Mouse (Mus musculus) 416B (cell line): ENCODE measurements around the gene Abcb10.
A peak's percentile ranks its signal among the peaks of the same experiment; 100 is the strongest.
"Not testable (repeated sequence)": the region's sequence is repeated elsewhere in the genome, so short reads cannot be mapped to it uniquely, and the experiment has no call there.

Experiments
- DNase-seq: peaks from one replicate; pipeline ENCODE4 v3.0.0; 2011; ENCODE audit warnings: low read depth

Gene Abcb10

DNA sequence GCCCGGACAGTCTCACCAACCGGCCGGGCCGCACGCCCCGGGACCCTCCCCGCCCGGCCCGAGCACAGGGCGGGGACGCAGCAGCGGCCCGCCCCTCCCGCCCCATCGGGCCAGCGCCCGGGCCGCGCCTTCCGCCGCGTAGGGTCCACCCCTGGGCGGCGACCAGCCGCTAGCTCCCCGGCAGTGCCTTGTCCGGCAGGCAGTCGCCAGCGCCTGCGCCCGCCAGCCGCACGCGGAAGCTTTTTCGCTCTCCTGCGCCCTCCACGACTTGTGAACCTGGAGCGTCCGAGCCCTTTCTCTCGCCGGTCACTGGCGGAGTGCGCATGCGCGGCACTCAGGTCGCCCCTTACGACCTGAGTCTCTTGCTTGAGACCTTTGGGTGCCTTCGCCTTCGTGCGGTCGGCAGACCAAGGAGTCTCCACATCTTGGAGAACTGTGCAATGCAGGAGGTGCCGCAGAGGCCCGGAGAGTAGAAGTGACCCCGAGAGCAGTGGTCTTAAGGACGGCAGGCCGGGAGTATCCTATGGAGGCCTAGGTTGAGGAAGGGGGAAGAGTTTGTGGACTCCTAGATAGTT lies at the start of gene Abcb10:
TSS of gene Abcb10 (minus strand) at position 297 of the 575 bp plus-strand sequence.
- peak; percentile 94 for DNase-seq

DNA sequence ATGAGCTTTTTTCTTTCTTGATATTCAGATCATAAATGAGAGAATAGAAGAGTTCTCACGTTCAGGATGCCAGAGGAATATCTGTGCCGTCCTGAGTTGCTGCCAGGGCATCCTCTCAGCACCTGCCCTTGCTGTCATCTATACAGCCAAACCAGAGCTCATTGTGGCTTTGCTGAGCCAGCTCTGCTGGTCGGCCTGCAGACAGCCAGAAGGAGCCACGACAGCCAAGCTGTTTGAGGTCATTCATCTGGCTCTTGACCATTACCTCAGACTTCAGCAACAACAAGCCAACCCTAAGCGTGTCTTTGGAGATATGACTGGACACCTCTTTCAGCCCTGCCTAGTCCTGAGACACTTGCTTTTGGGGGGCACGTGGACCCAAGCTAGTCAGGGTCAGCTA lies 44.9 kb upstream of the Abcb10 start:
- no peak for DNase-seq

DNA sequence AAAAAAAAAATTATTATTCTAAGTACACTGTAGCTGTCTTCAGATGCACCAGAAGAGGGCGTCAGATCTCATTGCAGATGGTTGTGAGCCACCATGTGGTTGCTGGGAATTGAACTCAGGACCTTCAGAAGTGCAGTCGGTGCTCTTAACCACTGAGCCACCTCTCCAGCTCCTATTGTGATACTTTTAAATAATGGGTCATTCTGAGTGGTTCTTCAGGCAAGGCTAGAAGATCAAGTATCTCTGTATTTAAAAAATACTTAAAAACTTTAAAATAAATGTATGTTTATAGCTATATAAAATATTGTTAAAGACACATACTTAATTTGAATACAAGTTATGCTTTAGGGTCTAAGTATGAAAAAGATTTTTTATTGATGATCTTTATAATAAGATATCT lies 43.3 kb upstream of the Abcb10 start:
- not testable (repeated sequence) for DNase-seq

DNA sequence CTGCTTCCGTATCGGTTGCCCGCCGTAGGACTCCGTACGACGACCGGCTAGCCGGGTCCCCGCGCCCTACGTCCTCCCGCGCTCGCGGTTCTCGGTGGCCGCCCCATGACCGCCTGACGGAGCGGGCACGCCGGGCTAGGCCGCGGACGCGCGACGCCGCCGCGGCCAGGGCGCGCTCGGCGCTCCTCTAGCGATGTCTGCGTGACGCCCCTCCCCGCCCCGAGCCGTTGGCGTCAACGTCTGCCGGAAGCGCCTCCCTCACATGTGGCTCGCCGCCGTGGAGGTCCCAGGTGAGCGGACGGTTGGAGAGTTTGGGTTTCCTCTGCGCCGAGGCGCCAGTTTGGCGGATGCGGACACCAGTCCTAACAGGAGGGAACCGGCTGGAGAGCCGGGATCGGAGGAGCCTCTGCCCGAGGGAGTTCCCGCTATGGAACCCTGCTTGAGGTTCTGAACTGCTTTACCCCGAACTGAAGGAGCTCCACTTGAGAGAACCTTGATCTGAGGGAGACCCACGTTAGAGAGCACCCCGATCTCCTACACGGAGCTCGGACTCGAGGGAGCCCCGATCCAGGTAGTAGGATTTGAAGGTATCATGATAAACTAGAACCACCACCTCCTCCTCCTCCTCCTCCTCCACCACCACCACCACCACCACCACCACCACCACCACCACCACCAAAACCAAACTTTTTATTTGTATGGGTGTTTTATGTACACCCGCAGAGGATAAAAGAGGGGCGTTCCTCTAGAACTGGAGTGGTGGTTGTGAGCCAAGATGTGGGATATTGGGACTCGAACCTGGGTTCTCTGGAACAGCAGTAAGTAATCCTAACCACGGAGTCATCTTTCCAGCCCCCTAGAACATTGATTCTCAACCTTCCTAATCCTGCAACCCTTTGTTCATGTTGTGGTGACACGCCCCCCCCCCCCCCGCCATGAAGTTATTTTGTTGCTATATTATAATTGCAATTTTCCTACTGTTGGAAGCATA lies 38.6 kb upstream of the Abcb10 start, which contains the start of the genes Taf5l and Urb2:
TSS of gene Taf5l (minus strand) at position 161 of the 991 bp plus-strand sequence.
TSS of gene Urb2 (plus strand) at position 272 of the 991 bp plus-strand sequence.
- DNase-seq: peak; percentile 89

DNA sequence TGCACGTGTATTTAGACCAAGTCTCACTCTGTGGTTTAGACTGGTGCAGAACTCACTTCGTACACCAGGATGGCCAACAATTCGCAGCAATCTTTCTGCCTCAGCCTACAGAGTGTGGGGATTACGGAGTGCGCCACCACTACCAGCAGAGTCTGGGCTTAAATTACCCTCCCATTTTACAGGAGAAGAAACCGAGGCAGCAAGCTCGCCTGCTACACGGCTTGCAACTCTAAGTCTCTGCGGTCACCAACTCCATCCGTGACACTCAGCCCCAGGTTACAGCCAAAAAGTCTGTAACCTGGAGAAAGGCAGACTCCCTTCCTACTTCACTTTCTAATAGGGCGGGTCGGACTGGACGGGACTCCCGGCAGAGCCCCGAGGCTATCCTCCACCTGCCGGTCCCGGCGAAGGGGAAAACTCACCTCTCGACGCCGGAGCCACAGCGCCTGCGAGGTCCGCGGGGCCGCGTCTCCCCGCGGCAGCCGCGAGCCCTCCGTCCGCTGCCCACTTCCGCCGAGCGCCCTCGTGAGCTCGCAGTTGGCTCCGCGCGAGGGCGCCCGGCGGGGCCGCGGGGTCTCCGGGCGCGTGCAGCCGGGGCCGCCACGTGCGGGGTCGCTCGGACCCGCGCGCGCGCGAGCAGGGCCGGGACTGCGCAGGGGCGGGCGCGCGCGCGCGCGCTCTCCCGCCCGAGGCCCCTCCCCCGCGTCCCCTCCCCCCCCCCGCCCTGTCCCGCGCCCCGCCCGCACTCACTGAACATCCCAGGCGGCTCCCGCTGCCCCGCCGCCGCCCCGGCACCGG lies 37.7 kb upstream of the Abcb10 start:
- DNase-seq: peak; percentile 73

DNA sequence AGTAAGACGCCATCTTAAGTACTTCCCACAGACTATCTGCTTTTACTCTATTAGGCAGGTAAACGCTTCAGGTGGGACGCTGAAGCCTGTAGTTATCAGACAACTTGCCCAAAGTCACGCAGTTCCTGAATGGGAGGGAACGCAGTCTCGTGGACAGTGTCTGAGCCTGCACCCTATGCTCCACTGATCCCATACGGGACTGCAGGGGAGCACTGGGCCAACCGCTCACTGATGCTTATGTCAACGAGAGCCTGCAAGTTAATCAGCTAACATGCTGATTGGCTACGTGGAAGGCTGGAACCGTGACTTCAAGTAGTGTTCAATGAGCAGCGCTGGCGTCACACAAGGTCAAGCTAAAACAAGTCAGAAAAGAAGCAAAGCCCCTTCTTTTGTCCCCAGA lies 36.9 kb upstream of the Abcb10 start:
- peak; percentile 70 for DNase-seq

DNA sequence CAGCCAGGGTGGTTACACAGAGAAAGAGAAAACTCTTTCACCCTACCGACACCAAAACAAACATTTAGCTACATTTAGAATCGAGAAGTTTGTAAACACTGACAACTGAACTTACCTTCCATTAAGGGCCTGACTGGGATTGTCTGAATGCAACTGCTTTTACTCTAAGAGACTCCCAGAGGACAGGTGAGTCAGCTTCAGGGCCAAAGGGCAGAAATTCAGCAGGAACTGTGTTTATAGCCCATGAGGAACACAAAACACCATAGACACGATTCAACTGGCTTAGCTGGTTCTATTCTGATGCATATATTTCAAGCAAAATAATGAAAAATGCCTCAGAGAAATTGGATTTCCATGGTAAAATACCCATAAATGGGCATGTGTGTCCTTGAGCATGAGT lies 31.8 kb upstream of the Abcb10 start:
- DNase-seq: no peak

DNA sequence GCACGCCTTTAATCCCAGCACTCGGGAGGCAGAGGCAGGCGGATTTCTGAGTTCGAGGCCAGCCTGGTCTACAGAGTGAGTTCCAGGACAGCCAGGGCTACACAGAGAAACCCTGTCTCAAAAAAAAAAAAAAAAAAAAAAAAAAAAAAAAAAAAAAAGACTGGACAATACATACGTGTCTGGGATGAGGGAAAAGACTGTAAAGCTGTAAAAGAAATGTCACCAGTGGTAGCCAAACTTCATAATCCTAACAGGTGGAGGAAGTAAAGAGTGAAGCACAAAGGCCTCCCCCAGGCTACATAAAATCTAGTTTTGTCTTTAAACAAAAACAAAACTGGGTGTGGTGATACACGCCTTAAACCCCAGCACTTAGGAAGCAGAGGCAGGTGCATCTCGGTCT lies 31.4 kb upstream of the Abcb10 start:
- DNase-seq: not testable (repeated sequence)

DNA sequence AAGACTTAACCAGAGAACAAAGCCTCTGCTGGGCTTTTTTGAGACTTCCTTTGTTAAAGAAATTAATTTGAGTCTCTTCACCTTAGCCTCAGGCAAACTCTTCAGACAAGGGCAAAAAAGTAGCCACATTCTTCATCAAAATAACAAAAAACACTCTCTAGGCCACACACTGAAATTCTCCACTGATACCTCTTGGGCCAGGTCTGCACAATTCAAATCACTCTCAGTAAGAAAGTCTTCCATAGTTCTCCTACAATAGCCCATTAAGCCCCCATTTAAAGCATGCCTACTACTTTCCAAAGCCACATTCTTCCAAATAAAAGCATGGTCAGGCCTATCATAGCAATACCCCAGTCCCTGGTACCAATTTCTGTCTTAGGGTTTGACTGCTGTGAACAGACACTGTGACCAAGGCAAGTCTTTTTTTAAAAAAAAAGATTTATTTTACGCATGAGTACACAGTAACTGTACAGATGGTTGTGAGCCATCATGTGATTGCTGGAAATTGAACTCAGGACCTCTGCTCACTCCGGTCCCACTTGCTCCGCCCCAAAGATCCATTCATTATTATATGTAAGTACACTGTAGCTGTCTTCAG lies 29.2 kb upstream of the Abcb10 start:
- no peak for DNase-seq

DNA sequence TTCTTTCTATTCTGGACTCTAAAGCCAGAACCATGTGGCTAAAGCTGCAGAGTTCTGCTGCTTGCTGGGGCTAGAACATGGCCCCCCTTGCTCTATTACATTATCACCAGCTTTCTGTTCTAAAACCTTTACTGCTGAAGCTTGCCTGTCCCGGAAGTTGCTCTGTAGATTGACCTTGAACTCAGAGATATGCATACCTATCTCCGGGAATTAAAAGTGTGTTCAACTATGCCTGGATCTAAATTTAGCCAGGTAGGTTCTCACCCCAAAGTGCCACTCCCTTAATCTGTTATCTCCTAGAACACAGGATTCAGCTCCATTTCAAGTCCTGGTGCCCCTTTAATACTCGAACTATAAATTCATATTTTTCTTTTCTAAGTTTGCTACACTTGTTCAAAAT lies 28.7 kb upstream of the Abcb10 start:
- no peak for DNase-seq

DNA sequence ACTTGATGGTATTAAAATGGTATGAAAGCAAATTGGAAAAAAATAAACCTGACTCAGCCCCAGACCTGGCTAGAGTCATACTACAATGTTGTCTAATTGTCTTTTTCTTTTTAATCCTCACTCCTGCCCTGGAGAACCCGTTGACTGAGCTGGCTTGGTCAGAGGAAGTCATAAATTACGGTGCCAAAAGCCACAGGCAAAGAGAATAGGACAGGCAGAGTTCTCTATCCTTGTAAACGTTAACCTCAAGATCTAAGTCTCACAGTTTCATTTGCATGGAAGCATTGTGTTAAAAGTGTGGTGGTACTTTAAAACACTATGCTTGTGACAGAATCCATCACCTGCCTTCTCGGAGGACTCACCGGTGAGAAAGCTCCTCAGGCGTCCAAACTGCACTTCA lies 24.9 kb upstream of the Abcb10 start:
- DNase-seq: no peak

DNA sequence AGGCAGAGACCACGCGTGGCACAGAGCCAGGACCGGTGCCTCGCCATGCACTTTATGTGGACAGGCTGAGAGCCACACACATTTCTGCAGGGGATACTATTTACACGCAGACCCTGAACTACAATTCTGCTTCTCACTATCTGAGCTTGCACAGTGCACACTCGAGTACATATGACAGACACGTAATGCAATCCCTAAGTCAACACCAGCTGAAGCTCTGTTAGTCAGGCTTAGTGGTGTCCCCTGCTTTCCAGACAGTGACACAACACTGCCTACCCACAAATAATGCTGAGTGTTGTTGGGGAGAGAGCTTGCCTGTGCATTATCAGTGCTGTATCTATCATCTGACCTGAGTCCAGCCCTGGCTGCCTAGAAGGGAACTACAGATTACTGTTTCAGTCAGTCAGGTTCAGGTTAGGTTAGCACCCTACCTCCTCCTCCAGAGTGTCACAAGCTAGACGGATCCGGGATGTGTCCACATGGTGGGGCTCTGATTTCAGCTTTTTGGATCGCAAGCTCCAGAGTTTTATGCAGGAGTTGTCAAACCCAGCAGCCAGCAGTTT lies 19.7 kb upstream of the Abcb10 start:
- peak; percentile 24 for DNase-seq

DNA sequence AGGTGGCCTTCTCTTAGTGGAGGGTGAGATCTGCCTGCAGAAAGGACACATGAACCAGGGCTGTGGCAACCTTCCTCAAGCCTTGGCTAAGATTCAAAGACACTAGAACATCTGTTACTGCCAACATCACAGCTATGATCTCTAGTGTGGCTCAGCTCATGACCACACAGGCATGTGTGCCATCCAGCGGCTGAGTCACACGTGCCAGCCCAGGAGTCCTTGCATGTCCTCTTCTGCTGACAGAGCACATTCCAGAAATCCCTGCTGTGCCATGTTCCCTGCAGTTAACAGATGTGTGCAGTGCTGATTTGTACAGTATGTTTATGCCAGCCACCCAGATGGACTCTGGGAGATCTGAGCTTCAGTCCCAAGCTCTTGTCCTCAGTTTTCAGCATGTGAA lies 16.6 kb upstream of the Abcb10 start:
- DNase-seq: peak; percentile 63

DNA sequence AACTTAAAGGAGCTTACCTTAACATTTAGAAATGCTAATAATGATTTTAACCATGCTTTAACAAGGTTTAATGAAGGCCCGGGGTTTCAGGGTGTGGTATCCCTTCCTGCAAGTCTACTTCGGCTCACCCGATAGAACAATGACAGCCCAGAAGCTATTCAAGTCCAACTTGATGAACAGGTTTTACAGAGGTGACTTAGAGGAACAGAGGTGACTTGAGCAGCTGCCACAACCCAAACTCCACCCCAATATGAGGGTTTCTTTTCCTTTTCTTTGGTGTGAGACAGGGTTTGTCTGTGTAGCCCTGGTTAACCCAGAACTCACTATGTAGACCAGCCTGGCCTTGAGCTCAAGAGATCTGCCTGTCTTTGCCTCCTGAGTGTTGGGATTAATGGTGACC lies 11.1 kb upstream of the Abcb10 start:
- DNase-seq: no peak

DNA sequence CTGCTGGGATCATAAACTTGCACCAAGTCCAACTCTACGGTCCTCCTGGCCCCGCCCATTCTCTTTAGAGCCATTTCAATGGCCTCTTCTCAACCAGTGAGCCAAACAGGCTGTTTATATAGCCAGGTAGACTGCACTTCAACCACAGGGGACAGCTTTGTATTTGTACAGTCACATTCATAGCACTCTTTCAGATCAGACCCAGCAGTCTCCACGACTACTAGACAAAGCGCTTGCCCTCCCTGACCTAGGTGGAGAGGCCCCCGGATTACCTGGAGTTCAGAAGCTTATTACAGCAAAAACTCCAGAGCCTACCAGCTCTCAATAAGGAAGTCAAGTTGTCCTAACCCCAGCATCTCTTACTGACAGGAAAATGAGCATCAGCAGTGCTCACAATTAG lies 10.7 kb upstream of the Abcb10 start:
- no peak for DNase-seq

DNA sequence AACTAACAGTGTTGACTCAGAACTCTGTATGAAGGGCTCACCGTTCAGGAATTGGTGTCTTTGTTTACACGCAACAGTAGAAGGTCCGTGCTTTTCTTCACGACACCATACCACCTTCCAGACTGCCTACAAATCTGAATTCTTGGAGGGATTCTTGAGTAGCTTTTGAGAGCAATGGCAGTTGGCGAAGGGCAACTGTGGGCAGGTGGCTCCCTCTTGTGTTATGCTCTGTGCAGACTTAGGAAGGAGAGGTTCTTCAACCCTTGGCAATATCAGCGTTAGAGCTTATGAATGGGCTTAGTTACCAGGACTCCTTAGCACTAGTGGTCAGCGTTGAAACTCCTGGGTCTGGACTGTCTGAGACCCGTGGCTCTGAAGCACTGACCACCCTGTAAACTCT lies 9.7 kb upstream of the Abcb10 start:
- DNase-seq: peak; percentile 56

DNA sequence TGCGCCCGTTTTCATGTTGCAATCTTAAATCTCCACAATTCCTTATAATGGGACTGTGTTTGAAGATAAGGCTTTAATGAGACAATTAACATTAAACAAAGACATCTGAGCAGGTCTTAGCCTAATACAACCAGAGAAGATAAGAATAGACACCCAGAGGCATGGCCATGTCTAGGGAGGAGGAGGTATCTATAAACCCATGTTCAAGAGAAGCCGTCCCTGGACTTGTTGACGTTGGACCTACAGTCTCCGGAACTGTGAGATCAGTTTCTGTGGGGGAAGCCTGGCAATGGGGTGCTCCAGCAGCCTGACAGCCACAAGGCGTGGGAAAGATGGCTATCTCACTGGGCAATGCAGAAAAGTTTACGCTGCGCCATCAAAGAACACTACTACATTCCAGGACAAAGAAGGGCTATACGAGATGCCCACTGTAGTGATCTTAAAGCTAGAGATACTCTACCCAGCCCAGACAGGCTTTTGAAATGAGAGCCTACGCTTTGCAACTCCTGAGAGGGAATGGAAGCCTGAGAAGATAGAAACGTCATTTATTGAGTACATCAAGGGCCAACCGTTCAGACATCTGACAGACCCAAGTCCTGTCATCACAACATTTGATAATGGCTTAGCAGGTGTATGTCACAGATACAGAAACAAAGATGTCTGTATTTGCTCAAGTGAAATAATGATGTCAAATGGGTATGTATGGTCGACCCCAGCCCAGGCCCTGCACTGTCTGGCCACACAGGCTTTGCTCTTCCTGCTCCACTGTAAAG lies 7.5 kb upstream of the Abcb10 start:
- no peak for DNase-seq

DNA sequence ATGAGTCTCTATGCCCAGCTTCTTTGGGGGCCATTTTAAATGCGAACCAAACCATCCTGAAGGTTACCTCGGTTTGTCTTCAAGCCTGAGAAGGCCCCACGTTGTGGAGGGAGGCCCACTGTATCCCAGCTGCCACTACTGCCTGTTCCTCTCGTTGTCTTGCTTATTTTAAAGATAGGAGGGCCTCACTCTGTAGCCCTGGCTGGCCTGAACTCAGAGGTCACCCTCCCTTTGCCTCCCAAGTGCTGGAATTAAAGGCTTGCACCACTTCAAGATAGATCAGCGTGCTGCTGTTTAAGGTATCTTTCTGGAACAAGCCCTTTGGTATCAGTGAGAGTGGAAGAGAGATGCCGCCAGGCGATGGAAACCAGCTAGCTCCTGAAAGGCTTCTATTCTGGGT lies 6.2 kb upstream of the Abcb10 start:
- no peak for DNase-seq

DNA sequence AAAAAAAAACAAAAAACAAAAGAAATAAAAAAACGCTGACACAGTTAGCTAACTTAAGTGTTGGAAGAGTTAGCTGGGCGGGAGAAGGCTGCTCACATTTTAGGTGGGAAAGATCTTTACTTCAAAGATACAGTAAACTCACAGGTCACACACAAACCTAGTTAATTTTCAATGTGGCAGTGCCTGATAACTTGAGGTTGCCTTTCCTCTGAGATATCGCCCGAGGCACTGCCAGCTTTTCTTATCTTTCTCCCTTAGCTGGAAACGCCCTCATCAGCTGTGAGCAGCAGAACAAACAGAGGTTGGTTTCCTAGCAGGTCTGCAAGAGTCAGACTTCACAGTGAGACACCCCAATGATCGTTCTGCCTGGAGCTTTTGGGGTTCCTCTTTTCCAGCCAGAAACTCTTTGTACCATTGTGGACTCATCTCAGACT lies 5.7 kb upstream of the Abcb10 start:
- peak; percentile 94 for DNase-seq

DNA sequence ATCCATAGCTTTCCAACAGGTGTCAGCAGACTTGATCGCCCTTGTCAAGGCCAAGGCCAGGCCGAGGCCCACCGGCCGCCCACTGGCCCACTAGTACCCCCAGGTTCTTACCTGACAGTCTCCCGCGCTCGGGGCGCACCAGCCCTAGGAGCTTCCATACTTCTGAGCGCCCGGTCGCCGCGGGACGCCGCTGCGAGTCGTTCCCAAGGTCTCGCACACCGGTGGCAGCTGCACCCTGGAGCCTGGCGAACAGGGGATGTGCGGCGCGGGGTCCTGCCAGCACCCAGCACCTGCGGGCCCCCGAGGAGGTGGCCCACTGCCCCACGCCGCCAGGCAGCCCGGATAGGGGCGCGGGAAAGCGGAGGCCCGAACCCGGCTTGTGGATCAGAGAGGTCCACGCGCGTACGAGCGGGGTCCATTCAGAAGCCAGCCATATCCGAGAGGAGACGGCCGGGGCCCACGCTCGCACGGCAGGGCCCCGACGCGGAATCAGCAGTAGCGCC lies 580 bp downstream of the Abcb10 start:
- no peak for DNase-seq

DNA sequence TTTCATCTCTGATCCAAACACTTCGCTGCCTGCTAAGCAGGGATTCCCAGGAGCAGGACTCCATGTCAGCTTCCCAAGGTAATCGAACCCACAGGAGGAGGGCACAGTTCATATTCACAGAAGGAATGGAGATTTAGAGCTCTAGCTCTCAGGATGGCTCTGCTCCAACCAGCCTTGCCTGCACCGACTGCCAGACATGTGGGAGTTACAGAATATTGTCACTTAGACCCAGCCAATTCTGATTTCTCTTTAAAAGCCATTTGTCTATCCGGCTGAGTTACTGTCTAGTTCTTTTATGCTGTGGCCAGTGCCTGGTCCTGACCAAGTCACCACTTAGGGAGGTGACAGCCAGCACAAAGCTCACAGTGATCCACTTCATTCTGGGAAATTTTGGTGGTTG lies 1.2 kb downstream of the Abcb10 start:
- no peak for DNase-seq
